Mouse (Mus musculus) heart, postnatal 4 days (tissue): ENCODE data around the gene Trim62. TPM values are rescaled to one million over a fixed set of nuclear protein-coding genes. Genes with fewer than 3 reads are reported as not detected.

ENCODE experiments used
- total RNA-seq, 2 experiments: library from RNA; stranded (reverse); gene quantifications; 2 replicates each; pipeline ENCODE4 v1.2.3; 2021

Gene Trim62
- total RNA-seq, 2 experiments from 2014 or later = 3.2 to 3.7 TPM

Other genes with a start within 250 kb of the Trim62 start
- 10 to 100 TPM; 69.1 to 72.5 TPM for gene Phc2, start 228.9 kb upstream of the Trim62 start, total RNA-seq
- gene A3galt2, start 128.2 kb upstream of the Trim62 start, total RNA-seq = under 1 TPM; 0.20 to 0.36 TPM
- 10 to 100 TPM; 33.9 to 34.4 TPM for gene Zfp362, start 77.5 kb upstream of the Trim62 start, total RNA-seq
- gene Azin2, start 78.9 kb downstream of the Trim62 start, total RNA-seq = 1 to 10 TPM; 7.7 to 8.7 TPM
- gene Ak2, start 108.4 kb downstream of the Trim62 start, total RNA-seq = 100 to 1,000 TPM; 104 to 105 TPM
- gene Rnf19b, start 174.7 kb downstream of the Trim62 start, total RNA-seq = 10 to 100 TPM; 27.0 to 27.9 TPM
- not detected for gene Tmem54, start 222.0 kb downstream of the Trim62 start, total RNA-seq
- under 1 TPM; 0.25 to 0.69 TPM for gene Hpca, start 238.5 kb downstream of the Trim62 start, total RNA-seq